Mouse (Mus musculus): ENCODE measurements around the gene Mrpl54. TPM values are rescaled to one million over a fixed set of nuclear protein-coding genes. Genes with fewer than 3 reads are reported as not detected.

Mrpl54 gene
- polyA plus RNA-seq, 1 experiment from 2014 or later: 121 TPM

DNA sequence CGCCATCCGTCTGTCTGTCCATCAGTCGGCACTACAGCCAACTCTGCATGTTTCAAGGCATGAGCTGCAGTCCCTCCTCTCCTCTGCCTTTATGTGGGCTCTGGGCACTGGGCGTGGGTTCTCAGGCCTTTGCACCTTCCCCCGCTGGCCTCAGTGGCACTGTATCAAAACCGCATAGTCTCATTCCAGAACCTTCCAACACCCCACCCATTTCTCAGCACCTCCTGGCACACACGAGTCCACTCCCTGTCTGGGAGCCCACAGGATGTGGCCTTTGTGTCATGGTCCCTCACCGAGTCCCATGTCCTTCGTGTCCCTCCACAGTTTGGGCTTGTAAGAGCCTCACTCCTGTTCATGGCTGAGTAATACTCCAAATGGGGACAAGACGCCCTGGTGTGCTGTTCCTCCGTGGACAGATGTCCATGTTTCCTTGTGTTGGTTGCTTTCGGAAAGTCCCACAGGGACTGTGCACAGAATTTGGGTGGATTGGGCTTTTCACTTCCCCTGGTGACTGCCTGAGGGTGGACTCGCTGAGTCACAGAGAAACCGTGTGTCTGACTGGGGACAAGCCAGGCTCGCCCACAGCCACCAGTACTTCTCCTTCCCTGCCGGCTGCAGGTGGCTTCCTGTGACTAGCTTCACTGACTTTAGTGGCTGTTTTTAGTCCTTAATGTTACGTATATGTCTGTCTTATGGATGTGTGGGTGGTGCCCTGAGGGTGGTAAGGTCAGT lies 31.8 kb upstream of the Mrpl54 start:
- H3K4me1 ChIP-seq (ENCODE audit: control insufficient read depth, insufficient read depth, low read length): peaks cover 23% of the 10 kb centered on the region
- H3K4me2 ChIP-seq (ENCODE audit: low read length): no peak overlapping the region
- no peak for ATAC-seq (ENCODE audit: low FRiP score, low TSS enrichment)
- no peaks in the 10 kb centered on the region for H3K9me3 ChIP-seq (ENCODE audit: control insufficient read depth, low read length)
- no peak overlapping the region for H3K9ac ChIP-seq (replicated peaks; ENCODE audit: low read length)
- H3K27me3 ChIP-seq (ENCODE audit: control insufficient read depth, insufficient read depth, low read length): no peaks in the 10 kb centered on the region
- 96% methylated on average over 17 of the region's 17 CpGs for WGBS
- H3K4me3 ChIP-seq (replicated peaks; ENCODE audit: low read depth, low read length): no peak overlapping the region
- no peak overlapping the region for H3K27ac ChIP-seq (replicated peaks; ENCODE audit: low read depth, low read length)
- DNase-seq: no peak
- H3K36me3 ChIP-seq (ENCODE audit: control insufficient read depth, insufficient read depth, low read length): no peaks in the 10 kb centered on the region

GRCm38 (mm10) chr10:81297845-81298244 lies 31.1 kb upstream of the Mrpl54 start:
- Histone ChIP-seq H3K27me3 (ENCODE audit: control insufficient read depth, insufficient read depth, low read length) (no peaks in the 10 kb centered on the region), H3K9ac (replicated peaks; ENCODE audit: low read length) (no peak overlapping the region), H3K27ac (replicated peaks; ENCODE audit: low read depth, low read length) (no peak overlapping the region), H3K4me2 (ENCODE audit: low read length) (no peak overlapping the region), H3K36me3 (ENCODE audit: control insufficient read depth, insufficient read depth, low read length) (no peaks in the 10 kb centered on the region), H3K4me3 (replicated peaks; ENCODE audit: low read depth, low read length) (no peak overlapping the region), H3K9me3 (ENCODE audit: control insufficient read depth, low read length) (no peaks in the 10 kb centered on the region), H3K4me1 (ENCODE audit: control insufficient read depth, insufficient read depth, low read length) (peaks cover 23% of the 10 kb centered on the region)
- ATAC-seq (ENCODE audit: low FRiP score, low TSS enrichment): no peak
- DNase-seq: no peak
- 91% methylated on average over 10 of the region's 10 CpGs for WGBS

DNA sequence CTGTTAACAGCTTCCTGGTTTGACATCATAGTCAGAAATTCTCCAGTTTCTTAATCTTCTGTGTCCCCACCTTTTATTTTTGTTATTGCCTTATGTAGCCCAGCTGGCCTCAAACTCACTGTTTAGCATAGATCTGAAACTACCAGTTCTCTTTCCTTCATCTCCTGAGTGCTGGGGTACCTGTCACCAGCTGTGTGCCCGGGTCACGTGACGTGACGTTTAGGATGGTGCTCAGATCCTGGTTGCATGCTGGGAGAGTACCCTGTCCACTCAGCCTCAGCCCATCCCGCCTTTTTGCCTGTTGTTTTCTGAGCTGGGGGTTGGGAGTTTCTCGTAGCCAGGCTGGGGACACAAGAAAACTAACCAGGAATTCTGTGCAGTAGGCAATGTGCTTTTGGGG lies 30.5 kb upstream of the Mrpl54 start:
- Histone ChIP-seq H3K9ac (replicated peaks; ENCODE audit: low read length) (no peak overlapping the region), H3K4me1 (ENCODE audit: control insufficient read depth, insufficient read depth, low read length) (peaks cover 23% of the 10 kb centered on the region), H3K27me3 (ENCODE audit: control insufficient read depth, insufficient read depth, low read length) (no peaks in the 10 kb centered on the region), H3K36me3 (ENCODE audit: control insufficient read depth, insufficient read depth, low read length) (no peaks in the 10 kb centered on the region), H3K27ac (replicated peaks; ENCODE audit: low read depth, low read length) (no peak overlapping the region), H3K4me2 (ENCODE audit: low read length) (no peak overlapping the region), H3K4me3 (replicated peaks; ENCODE audit: low read depth, low read length) (no peak overlapping the region), H3K9me3 (ENCODE audit: control insufficient read depth, low read length) (no peaks in the 10 kb centered on the region)
- DNase-seq (no peak), ATAC-seq (ENCODE audit: low FRiP score, low TSS enrichment) (no peak)
- 81% methylated on average over 6 of the region's 6 CpGs for WGBS

DNA sequence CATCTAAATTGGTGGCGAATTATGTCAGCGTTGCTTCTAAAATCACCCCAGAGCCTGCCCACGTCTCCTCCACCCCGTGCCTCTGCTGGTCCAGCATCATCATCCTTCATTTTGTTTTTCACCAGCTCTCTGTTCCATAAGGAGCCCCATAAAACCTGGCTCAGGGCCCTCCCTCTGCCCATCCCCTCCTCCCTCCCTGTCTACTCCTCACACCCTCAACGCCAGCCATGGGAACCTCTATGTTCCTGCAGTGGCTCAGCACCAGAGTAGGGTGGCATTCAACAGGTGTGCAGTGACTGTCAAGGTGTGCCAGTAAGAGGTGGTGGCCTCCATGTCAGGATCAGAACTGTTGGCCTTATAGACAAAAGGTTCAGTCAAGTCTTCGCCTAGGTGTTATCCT lies 28.5 kb upstream of the Mrpl54 start:
- WGBS: 94% methylated on average over 6 of the region's 6 CpGs
- H3K36me3 ChIP-seq (ENCODE audit: control insufficient read depth, insufficient read depth, low read length): no peaks in the 10 kb centered on the region
- peaks cover 28% of the 10 kb centered on the region for H3K4me1 ChIP-seq (ENCODE audit: control insufficient read depth, insufficient read depth, low read length)
- DNase-seq: no peak
- H3K4me2 ChIP-seq (ENCODE audit: low read length): no peak overlapping the region
- H3K4me3 ChIP-seq (replicated peaks; ENCODE audit: low read depth, low read length): 0 out of 2 replicates have a peak overlapping the region, but pooled peaks have one; percentile 87
- ATAC-seq (ENCODE audit: low FRiP score, low TSS enrichment): no peak
- peak overlapping the region; percentile 82; the same call in 1 of the 2 replicates for H3K9ac ChIP-seq (replicated peaks; ENCODE audit: low read length)
- peaks cover 13% of the 10 kb centered on the region for H3K27me3 ChIP-seq (ENCODE audit: control insufficient read depth, insufficient read depth, low read length)
- no peak overlapping the region for H3K27ac ChIP-seq (replicated peaks; ENCODE audit: low read depth, low read length)
- no peaks in the 10 kb centered on the region for H3K9me3 ChIP-seq (ENCODE audit: control insufficient read depth, low read length)

- Histone ChIP-seq H3K4me1 (ENCODE audit: control insufficient read depth, insufficient read depth, low read length) (peaks cover 28% of the 10 kb centered on the region), H3K36me3 (ENCODE audit: control insufficient read depth, insufficient read depth, low read length) (no peaks in the 10 kb centered on the region), H3K27ac (replicated peaks; ENCODE audit: low read depth, low read length) (no peak overlapping the region), H3K9ac (replicated peaks; ENCODE audit: low read length) (peak overlapping the region; percentile 82), H3K27me3 (ENCODE audit: control insufficient read depth, insufficient read depth, low read length) (peaks cover 20% of the 10 kb centered on the region), H3K4me2 (ENCODE audit: low read length) (peak overlapping the region; percentile 97), H3K9me3 (ENCODE audit: control insufficient read depth, low read length) (no peaks in the 10 kb centered on the region), H3K4me3 (replicated peaks; ENCODE audit: low read depth, low read length) (peak overlapping the region; percentile 87)
- no peak for DNase-seq
- 72% methylated on average over 8 of the region's 8 CpGs for WGBS
- ATAC-seq (ENCODE audit: low FRiP score, low TSS enrichment): no peak
These were observed 27.7 kb upstream of the Mrpl54 start for GRCm38 (mm10) chr10:81294442-81294841.

DNA sequence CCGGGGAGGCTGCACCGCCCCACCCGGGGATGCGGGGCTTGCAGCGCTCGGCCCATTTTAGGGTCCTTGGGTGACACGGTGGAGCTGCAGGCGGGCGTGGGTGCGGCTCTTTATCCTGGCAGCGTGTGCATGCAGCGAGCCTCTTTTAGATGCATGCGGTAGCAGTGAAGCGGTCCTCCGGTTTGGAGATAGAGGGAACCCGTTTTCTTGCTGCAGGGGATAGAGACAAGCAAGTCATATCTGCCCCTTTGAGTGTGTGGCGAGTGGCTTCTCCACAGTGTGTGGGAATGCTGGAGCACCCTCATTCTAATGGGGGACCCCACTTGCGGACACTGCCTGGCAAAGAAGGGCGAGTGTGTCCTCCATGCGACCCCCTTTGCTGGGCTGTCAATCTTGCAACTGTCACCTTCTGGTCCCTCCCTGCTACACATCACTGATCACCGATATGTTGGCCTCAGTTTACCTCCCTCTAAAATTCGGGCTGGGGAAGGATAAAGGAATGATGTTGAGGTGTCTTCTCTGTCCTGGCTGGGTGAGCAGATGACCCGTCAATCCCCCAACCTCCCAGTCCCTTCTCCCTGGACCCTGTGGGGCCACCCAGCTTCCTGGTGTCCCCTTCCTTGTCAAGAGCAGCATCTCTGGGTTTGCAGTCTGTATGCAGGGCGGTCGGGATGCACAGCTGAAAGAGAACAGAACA lies 26.7 kb upstream of the Mrpl54 start:
- peaks cover 22% of the 10 kb centered on the region for H3K27me3 ChIP-seq (ENCODE audit: control insufficient read depth, insufficient read depth, low read length)
- H3K4me2 ChIP-seq (ENCODE audit: low read length): peak overlapping the region; percentile 97
- 3% methylated on average over 25 of the region's 25 CpGs for WGBS
- H3K4me3 ChIP-seq (replicated peaks; ENCODE audit: low read depth, low read length): peak overlapping the region; percentile 87
- DNase-seq (no peak), ATAC-seq (ENCODE audit: low FRiP score, low TSS enrichment) (no peak)
- no peaks in the 10 kb centered on the region for H3K9me3 ChIP-seq (ENCODE audit: control insufficient read depth, low read length)
- peaks cover 28% of the 10 kb centered on the region for H3K4me1 ChIP-seq (ENCODE audit: control insufficient read depth, insufficient read depth, low read length)
- H3K36me3 ChIP-seq (ENCODE audit: control insufficient read depth, insufficient read depth, low read length): no peaks in the 10 kb centered on the region
- H3K9ac ChIP-seq (replicated peaks; ENCODE audit: low read length): peak overlapping the region; percentile 82
- H3K27ac ChIP-seq (replicated peaks; ENCODE audit: low read depth, low read length): peak overlapping the region; percentile 89

GRCm38 (mm10) chr10:81292554-81293333 lies 26.0 kb upstream of the Mrpl54 start, which contains the start of gene Pip5k1c:
TSS of gene Pip5k1c (plus strand) at chr10:81292963.
- H3K4me2 ChIP-seq (ENCODE audit: low read length): peak within 1 kb of the TSS; percentile 97
- peak within 1 kb of the TSS; percentile 82 for H3K9ac ChIP-seq (replicated peaks; ENCODE audit: low read length)
- under 1% methylated on average over 79 of the region's 80 CpGs for WGBS
- H3K4me3 ChIP-seq (replicated peaks; ENCODE audit: low read depth, low read length): peak within 1 kb of the TSS; percentile 87
- ATAC-seq (ENCODE audit: low FRiP score, low TSS enrichment): peak; percentile 95
- peaks cover 22% of the 10 kb centered on the region for H3K27me3 ChIP-seq (ENCODE audit: control insufficient read depth, insufficient read depth, low read length)
- H3K4me1 ChIP-seq (ENCODE audit: control insufficient read depth, insufficient read depth, low read length): peaks cover 28% of the 10 kb centered on the region
- peak within 1 kb of the TSS; percentile 89 for H3K27ac ChIP-seq (replicated peaks; ENCODE audit: low read depth, low read length)
- H3K36me3 ChIP-seq (ENCODE audit: control insufficient read depth, insufficient read depth, low read length): no peaks in the 10 kb centered on the region
- H3K9me3 ChIP-seq (ENCODE audit: control insufficient read depth, low read length): no peaks in the 10 kb centered on the region
- peak; percentile 99 for DNase-seq

DNA sequence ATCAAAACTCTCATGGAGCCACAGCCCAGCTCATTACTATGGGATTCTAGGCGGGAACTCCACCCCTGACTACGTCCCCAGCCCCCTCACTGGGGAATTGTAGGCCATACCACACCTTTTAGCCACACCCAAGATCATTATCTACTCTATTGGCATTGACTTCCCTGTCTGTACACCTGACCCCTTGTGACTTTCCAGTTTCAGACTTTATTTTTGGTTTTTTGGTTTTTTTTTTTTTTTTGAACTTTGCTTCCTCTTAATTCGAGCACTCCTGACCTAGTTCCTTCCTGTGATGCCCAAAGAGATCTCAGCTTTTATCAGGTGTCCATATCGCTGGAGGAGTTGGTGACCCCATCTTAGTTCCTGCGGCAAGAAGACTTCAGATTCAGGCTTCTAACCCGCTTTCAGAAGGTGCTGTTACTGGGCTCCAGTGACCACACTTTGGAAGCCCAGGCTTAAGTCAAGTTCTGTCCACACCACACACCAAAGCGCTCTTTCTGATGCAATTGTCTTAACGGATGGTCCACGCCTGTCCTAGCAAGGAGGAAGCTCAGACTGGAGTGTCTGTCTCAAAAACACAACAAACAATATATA lies 24.9 kb upstream of the Mrpl54 start, which contains the start of gene Tjp3:
Gene Tjp3 (minus strand): TSS at position 71 of the 594 bp plus-strand sequence.
- Histone ChIP-seq H3K4me2 (ENCODE audit: low read length) (0 out of 2 replicates have a peak within 1 kb of the TSS, but pooled peaks have one; percentile 6), H3K27ac (replicated peaks; ENCODE audit: low read depth, low read length) (no peak within 1 kb of the TSS), H3K9me3 (ENCODE audit: control insufficient read depth, low read length) (no peaks in the 10 kb centered on the region), H3K27me3 (ENCODE audit: control insufficient read depth, insufficient read depth, low read length) (peaks cover 22% of the 10 kb centered on the region), H3K9ac (replicated peaks; ENCODE audit: low read length) (no peak within 1 kb of the TSS), H3K4me1 (ENCODE audit: control insufficient read depth, insufficient read depth, low read length) (peaks cover 28% of the 10 kb centered on the region), H3K4me3 (replicated peaks; ENCODE audit: low read depth, low read length) (no peak within 1 kb of the TSS), H3K36me3 (ENCODE audit: control insufficient read depth, insufficient read depth, low read length) (no peaks in the 10 kb centered on the region)
- WGBS: 75% methylated on average over 9 of the region's 9 CpGs
- ATAC-seq (ENCODE audit: low FRiP score, low TSS enrichment) (no peak), DNase-seq (no peak)
